Mouse (Mus musculus): Measurements from ENCODE around the gene Msmp.
A peak's percentile ranks its signal among the peaks of the same experiment; 100 is the strongest.
"Not testable (repeated sequence)": the region's sequence is repeated elsewhere in the genome, so short reads cannot be mapped to it uniquely, and the experiment has no call there.

Gene Msmp

GRCm38 (mm10) chr4:43596597-43596996 lies 12.3 kb upstream of the Msmp start:
- DNase-seq (ENCODE audit: extremely low spot score, low spot score): not testable (repeated sequence)

GRCm38 (mm10) chr4:43593453-43593852 lies 9.2 kb upstream of the Msmp start:
- no peak for DNase-seq (ENCODE audit: extremely low spot score, low spot score)

GRCm38 (mm10) chr4:43591961-43592360 lies 7.7 kb upstream of the Msmp start:
- no peak for DNase-seq (ENCODE audit: extremely low spot score, low spot score)

- no peak for DNase-seq (ENCODE audit: extremely low spot score, low spot score)
These were observed 7.2 kb upstream of the Msmp start for GRCm38 (mm10) chr4:43591543-43591942.

GRCm38 (mm10) chr4:43587681-43588080 lies 3.4 kb upstream of the Msmp start:
- DNase-seq (ENCODE audit: extremely low spot score, low spot score): no peak

GRCm38 (mm10) chr4:43586411-43586810 lies 2.1 kb upstream of the Msmp start:
- no peak for DNase-seq (ENCODE audit: extremely low spot score, low spot score)

GRCm38 (mm10) chr4:43585682-43586081 lies 1.4 kb upstream of the Msmp start:
- DNase-seq (ENCODE audit: extremely low spot score, low spot score): no peak

GRCm38 (mm10) chr4:43583421-43583820 lies 873 bp downstream of the Msmp start:
- DNase-seq (ENCODE audit: extremely low spot score, low spot score): no peak

- no peak for DNase-seq (ENCODE audit: extremely low spot score, low spot score)
These were observed 2.1 kb downstream of the Msmp start for GRCm38 (mm10) chr4:43582241-43582640.

GRCm38 (mm10) chr4:43581381-43581780 lies 2.9 kb downstream of the Msmp start:
- DNase-seq (ENCODE audit: extremely low spot score, low spot score): no peak

- DNase-seq (ENCODE audit: extremely low spot score, low spot score): no peak
These were observed 3.6 kb downstream of the Msmp start for GRCm38 (mm10) chr4:43580721-43581120.

GRCm38 (mm10) chr4:43579731-43580130 lies 4.6 kb downstream of the Msmp start:
- no peak for DNase-seq (ENCODE audit: extremely low spot score, low spot score)

GRCm38 (mm10) chr4:43579256-43579655 lies 5.0 kb downstream of the Msmp start:
- no peak for DNase-seq (ENCODE audit: extremely low spot score, low spot score)

GRCm38 (mm10) chr4:43578376-43579204 lies 5.7 kb downstream of the Msmp start, which contains the start of the genes Rgp1 and Gba2:
Gene Rgp1 (plus strand): TSS chr4:43578715.
Gene Gba2 (minus strand): TSS chr4:43578873.
- DNase-seq (ENCODE audit: extremely low spot score, low spot score): peak; percentile 90

- no peak for DNase-seq (ENCODE audit: extremely low spot score, low spot score)
These were observed 6.9 kb downstream of the Msmp start for GRCm38 (mm10) chr4:43577237-43577881.

- no peak for DNase-seq (ENCODE audit: extremely low spot score, low spot score)
These were observed 8.9 kb downstream of the Msmp start for GRCm38 (mm10) chr4:43575356-43575755.

GRCm38 (mm10) chr4:43573561-43573960 lies 10.7 kb downstream of the Msmp start:
- DNase-seq (ENCODE audit: extremely low spot score, low spot score): no peak

- DNase-seq (ENCODE audit: extremely low spot score, low spot score): no peak
These were observed 12.8 kb downstream of the Msmp start for GRCm38 (mm10) chr4:43571395-43572045.

GRCm38 (mm10) chr4:43567140-43567539 lies 17.2 kb downstream of the Msmp start:
- no peak for DNase-seq (ENCODE audit: extremely low spot score, low spot score)

- DNase-seq (ENCODE audit: extremely low spot score, low spot score): no peak
These were observed 20.1 kb downstream of the Msmp start for GRCm38 (mm10) chr4:43564231-43564630.

GRCm38 (mm10) chr4:43563601-43563875 lies 20.8 kb downstream of the Msmp start:
- DNase-seq (ENCODE audit: extremely low spot score, low spot score): no peak
